Mouse (Mus musculus) mesoderm, embryonic 11.5 days (tissue): Measurements from ENCODE around the gene Gm9803.

Source experiments
- DNase-seq: peaks from one replicate; pipeline ENCODE4 v3.0.0-alpha.2; 2012; ENCODE audit warnings: low read depth, low spot score

Gene Gm9803

GRCm38 (mm10) chr10:43512976-43513375, 10.9 kb upstream of the Gm9803 start:
- DNase-seq = no peak

GRCm38 (mm10) chr10:43516992-43517660, 6.8 kb upstream of the Gm9803 start:
- no peak for DNase-seq

- no peak for DNase-seq
Observed at GRCm38 (mm10) chr10:43517836-43518235, 6.0 kb upstream of the Gm9803 start.

GRCm38 (mm10) chr10:43518368-43518767, 5.5 kb upstream of the Gm9803 start:
- DNase-seq = no peak

DNA sequence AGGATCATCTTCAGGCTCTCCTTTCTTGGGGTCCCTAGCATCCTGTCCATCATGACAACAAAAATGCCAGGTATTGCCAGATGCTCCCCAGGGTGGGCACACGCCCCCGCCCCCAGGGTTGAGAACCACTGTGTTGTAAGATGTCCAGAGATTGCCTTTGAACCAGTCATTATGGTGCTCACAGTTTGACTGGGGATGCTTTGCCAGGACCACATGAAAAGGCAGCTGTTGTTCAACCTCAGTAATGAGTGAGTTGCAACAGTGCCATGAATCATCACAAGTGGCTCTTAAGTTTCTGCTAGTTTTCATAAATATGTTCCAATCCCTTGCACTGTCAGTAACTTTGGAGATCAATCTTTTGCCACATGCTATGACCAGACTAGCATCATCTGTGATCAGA, 3.9 kb upstream of the Gm9803 start:
- no peak for DNase-seq

DNA sequence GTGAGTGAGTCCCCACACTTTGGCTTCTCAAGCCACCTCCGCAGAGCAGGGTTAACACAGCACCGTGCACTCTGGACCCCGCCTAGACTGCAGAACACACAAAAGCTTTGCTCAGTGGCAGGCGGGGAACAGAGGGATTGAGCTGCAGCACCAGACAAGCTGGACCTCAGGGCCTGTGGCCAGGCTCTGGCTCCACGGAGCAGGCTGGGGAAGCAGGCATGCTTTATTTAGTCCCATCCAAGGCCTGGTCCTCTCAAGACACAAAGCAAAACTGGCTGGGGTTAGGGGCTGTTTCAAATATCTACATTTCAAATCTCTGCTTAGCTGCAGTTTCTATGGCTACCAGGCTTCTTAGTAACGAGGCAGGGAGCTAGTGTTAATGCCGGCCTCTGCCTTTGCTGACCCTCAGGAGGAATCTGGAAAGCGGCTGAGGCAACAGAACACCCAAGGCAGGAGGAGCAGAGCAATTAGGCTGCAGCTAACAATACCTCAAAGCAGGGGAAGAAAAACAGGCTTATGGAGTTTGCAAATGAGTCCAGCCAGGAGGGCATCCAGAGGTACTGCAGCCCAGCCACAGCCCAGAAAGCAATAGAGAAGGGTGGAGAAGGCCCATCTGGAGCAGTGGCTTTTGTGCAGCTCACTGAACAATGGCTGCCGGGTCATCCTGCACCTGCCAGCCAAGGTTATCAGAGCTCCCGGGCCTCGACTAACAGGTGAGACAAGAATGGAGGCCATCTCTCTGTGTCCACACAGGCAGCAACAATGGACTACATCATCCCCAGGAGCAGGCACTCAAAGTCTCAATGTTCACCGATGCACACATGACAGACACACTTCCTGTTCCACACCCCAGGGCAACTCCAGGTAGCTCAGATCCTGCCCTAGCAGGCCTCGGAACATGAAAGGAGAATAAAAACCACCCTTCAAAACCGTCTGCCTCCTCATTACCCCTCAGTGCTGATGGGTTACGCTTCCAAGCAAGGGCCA, 3.7 kb downstream of the Gm9803 start:
- DNase-seq = peak; percentile 19

- no peak for DNase-seq
Observed at GRCm38 (mm10) chr10:43534382-43534781, 10.5 kb downstream of the Gm9803 start.

GRCm38 (mm10) chr10:43537652-43538051, 13.8 kb downstream of the Gm9803 start:
- no peak for DNase-seq

- DNase-seq = no peak
Observed at GRCm38 (mm10) chr10:43538831-43539230, 14.9 kb downstream of the Gm9803 start.

DNA sequence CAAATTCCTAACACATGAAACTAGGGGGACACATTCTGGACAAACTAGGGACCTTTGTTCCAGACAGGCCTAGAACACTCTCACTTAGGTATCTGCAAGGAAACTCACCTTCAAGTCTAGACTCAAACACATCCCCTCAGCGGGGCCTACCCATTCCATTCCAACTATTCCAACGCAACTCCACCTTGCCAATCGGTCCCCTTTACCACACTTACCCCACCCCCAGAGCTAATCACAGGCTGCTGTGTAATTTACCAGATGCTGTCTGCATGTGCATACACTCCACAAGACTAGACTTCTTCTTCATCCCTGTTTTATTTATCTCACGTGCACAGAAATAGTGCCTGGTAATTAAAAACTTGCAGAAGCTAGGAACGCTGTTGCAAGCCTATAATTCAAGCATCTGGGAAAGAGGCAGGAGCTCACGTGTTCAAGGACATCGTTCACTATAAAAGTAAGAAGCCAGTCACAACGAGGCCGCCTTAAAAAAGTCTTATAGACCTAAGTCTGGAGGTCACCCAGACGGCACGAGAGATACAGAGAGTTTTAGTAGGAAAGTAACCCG, 15.9 kb downstream of the Gm9803 start:
- DNase-seq = no peak

GRCm38 (mm10) chr10:43540442-43541152, 16.7 kb downstream of the Gm9803 start, which contains the start of gene 1700021F05Rik:
1700021F05Rik (minus strand) TSS chr10:43540994.
- DNase-seq = peak; percentile 97

GRCm38 (mm10) chr10:43541153-43541544, 17.3 kb downstream of the Gm9803 start:
- no peak for DNase-seq

GRCm38 (mm10) chr10:43549411-43549810, 25.5 kb downstream of the Gm9803 start:
- no peak for DNase-seq

DNA sequence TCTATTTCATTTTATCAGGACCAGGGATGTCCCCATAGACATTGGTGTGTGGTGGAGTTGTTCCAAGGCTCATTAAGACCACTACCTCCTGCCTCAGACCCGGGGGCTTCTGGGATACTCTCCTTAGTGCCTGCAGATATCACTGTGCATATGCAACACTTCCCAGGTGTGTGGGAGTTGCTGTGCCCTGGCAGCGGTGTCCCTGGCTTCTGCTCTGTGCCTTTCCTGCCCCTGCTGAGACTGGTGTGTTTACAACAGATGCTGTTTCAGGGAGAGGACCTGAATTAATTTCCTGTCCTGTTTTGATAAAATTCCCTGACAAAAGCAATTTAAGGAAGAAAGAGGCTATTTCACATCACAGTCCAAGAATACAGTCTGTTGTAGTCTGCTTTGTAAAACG, 27.0 kb downstream of the Gm9803 start:
- DNase-seq = no peak

GRCm38 (mm10) chr10:43551388-43551787, 27.5 kb downstream of the Gm9803 start:
- no peak for DNase-seq

GRCm38 (mm10) chr10:43557630-43558165, 33.8 kb downstream of the Gm9803 start:
- DNase-seq = no peak

GRCm38 (mm10) chr10:43559313-43559712, 35.4 kb downstream of the Gm9803 start:
- no peak for DNase-seq

DNA sequence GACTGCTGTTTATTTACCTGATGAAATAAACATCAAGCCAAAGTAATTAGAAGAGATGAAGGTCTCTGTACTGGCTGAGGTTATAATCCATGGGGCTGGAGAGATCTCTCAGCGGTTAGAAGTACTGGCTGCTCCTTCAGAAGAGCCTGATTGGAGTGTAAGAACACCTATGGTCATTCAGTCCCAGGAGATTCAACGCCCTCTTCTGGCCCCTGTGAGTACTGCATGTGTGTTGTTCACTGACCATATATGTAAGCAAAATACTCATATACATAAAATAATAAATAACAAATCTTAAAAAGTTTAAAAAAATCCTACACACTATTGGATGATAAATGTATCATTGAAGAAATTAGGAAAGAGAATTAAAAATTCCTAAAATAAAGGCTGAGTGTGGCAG, 36.9 kb downstream of the Gm9803 start:
- DNase-seq = no peak

DNA sequence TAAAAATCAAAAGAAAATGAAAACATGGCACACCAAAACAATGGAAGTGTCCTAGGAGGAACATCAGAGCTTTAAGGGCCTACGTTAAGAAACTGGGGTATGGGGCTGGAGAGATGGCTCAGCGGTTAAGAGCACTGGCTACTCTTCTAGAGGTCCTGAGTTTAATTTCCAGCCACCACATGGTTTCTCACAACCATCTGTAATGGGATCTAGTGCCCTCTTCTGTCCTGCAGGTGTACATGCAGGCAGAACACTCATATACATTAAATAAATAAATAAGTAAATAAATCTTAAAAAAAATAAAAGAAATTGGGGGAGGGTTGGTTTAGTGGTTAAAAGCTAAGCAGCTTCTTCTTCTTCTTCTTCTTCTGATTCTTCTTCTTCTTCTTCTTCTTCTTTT, 37.4 kb downstream of the Gm9803 start:
- DNase-seq = no peak
